Mouse (Mus musculus) adrenal gland, postnatal 14 days (tissue): ENCODE measurements around the gene Gm6588. TPM values are rescaled to one million over a fixed set of nuclear protein-coding genes. Genes with fewer than 3 reads are reported as not detected.
A peak's percentile ranks its signal among the peaks of the same experiment; 100 is the strongest.
"Not testable (repeated sequence)": the region's sequence is repeated elsewhere in the genome, so short reads cannot be mapped to it uniquely, and the experiment has no call there.

ENCODE experiments used
- DNase-seq: peaks from one replicate; pipeline ENCODE4 v3.0.0; 2021; ENCODE audit warnings: mixed read lengths
- long read RNA-seq, 2 experiments: library from polyadenylated mRNA; stranded (forward); transcript quantifications; one replicate each; pipeline ENCODE4 v2.0.0; 2021
- total RNA-seq: library from RNA; stranded (reverse); gene quantifications from 2 replicates; pipeline ENCODE4 v1.2.3, GENCODE M21; 2021

Gm6588 gene
- not detected in 2 replicates for total RNA-seq
- long read RNA-seq, experiment 1, result 0 reads
- long read RNA-seq, experiment 2, result 0 reads

- DNase-seq, result no peak
Observed at GRCm38 (mm10) chr5:112448747-112449440, at the start of gene Gm6588. Gm6588 (plus strand) TSS chr5:112449426.

GRCm38 (mm10) chr5:112402437-112402836 lies 46.8 kb upstream of the Gm6588 start:
- no peak for DNase-seq

GRCm38 (mm10) chr5:112406017-112406416 lies 43.2 kb upstream of the Gm6588 start:
- DNase-seq, result no peak

GRCm38 (mm10) chr5:112409274-112409673 lies 40.0 kb upstream of the Gm6588 start:
- DNase-seq, result no peak

GRCm38 (mm10) chr5:112411072-112411471 lies 38.2 kb upstream of the Gm6588 start:
- no peak for DNase-seq

GRCm38 (mm10) chr5:112411514-112412335 lies 37.5 kb upstream of the Gm6588 start:
- DNase-seq, result peak; percentile 24

- DNase-seq, result not testable (repeated sequence)
Observed at GRCm38 (mm10) chr5:112412781-112413180, 36.4 kb upstream of the Gm6588 start.

GRCm38 (mm10) chr5:112416673-112417072 lies 32.6 kb upstream of the Gm6588 start:
- DNase-seq, result no peak

- DNase-seq, result no peak
Observed at GRCm38 (mm10) chr5:112418023-112418422, 31.2 kb upstream of the Gm6588 start.

- DNase-seq, result peak; percentile 29
Observed at GRCm38 (mm10) chr5:112419535-112419934, 29.7 kb upstream of the Gm6588 start.

GRCm38 (mm10) chr5:112426635-112427034 lies 22.6 kb upstream of the Gm6588 start:
- no peak for DNase-seq

GRCm38 (mm10) chr5:112427283-112427682 lies 21.9 kb upstream of the Gm6588 start:
- peak; percentile 85 for DNase-seq

GRCm38 (mm10) chr5:112428944-112429343 lies 20.3 kb upstream of the Gm6588 start:
- peak; percentile 84 for DNase-seq

- no peak for DNase-seq
Observed at GRCm38 (mm10) chr5:112431120-112431775, 18.0 kb upstream of the Gm6588 start.

- DNase-seq, result no peak
Observed at GRCm38 (mm10) chr5:112432033-112432432, 17.2 kb upstream of the Gm6588 start.

- peak; percentile 85 for DNase-seq
Observed at GRCm38 (mm10) chr5:112433004-112433403, 16.2 kb upstream of the Gm6588 start.

GRCm38 (mm10) chr5:112438535-112438934 lies 10.7 kb upstream of the Gm6588 start:
- DNase-seq, result no peak

GRCm38 (mm10) chr5:112453088-112453487 lies 3.9 kb downstream of the Gm6588 start:
- DNase-seq, result no peak

GRCm38 (mm10) chr5:112454966-112455555 lies 5.8 kb downstream of the Gm6588 start:
- no peak for DNase-seq

GRCm38 (mm10) chr5:112459903-112460302 lies 10.7 kb downstream of the Gm6588 start:
- DNase-seq, result no peak

- DNase-seq, result peak; percentile 64
Observed at GRCm38 (mm10) chr5:112466331-112466730, 17.1 kb downstream of the Gm6588 start.

- no peak for DNase-seq
Observed at GRCm38 (mm10) chr5:112468986-112469581, 19.9 kb downstream of the Gm6588 start.
